Mouse (Mus musculus) heart, embryonic 11.5 days (tissue): ENCODE measurements around the gene Adarb1. TPM values are rescaled to one million over a fixed set of nuclear protein-coding genes. Genes with fewer than 3 reads are reported as not detected.

ENCODE experiments used
- ATAC-seq: fragments of 200-750 bp; cut with Nextera tagmentation; replicated peaks from 2 replicates; pipeline ENCODE4 v1.8.0; 2017; ENCODE audit warnings: moderate library complexity; ENCODE audit not compliant: insufficient number of reproducible peaks, low FRiP score, low TSS enrichment
- H3K27ac ChIP-seq: fragments of 300-500 bp; sonication (generic); 2 replicates; pipeline ENCODE4 v1.5.1; 2014; ENCODE audit warnings: mild to moderate bottlenecking, low read depth, low read length
- H3K27me3 ChIP-seq: fragments of 300-500 bp; sonication (generic); 2 replicates; pipeline ENCODE4 v1.6.1; 2014; ENCODE audit warnings: mild to moderate bottlenecking, low read length, mixed read lengths; ENCODE audit not compliant: control insufficient read depth, insufficient read depth
- H3K36me3 ChIP-seq: fragments of 300-500 bp; sonication (generic); 2 replicates; pipeline ENCODE4 v1.6.1; 2014; ENCODE audit warnings: mild to moderate bottlenecking, low read length, moderate library complexity, mixed read lengths; ENCODE audit not compliant: control insufficient read depth, insufficient read depth
- H3K4me1 ChIP-seq: fragments of 300-500 bp; sonication (generic); 2 replicates; pipeline ENCODE4 v1.6.1; 2014; ENCODE audit warnings: low read length; ENCODE audit not compliant: control insufficient read depth, insufficient read depth
- H3K4me2 ChIP-seq: fragments of 300-500 bp; sonication (generic); 2 replicates; pipeline ENCODE4 v1.6.1; 2014; ENCODE audit warnings: mild to moderate bottlenecking, moderate library complexity
- H3K4me3 ChIP-seq: fragments of 300-500 bp; sonication (generic); 2 replicates; pipeline ENCODE4 v1.5.1; 2014; ENCODE audit warnings: low read depth, low read length
- H3K9ac ChIP-seq: fragments of 300-500 bp; sonication (generic); 2 replicates; pipeline ENCODE4 v1.6.1; 2014; ENCODE audit warnings: mild to moderate bottlenecking, low read depth, low read length, moderate library complexity
- H3K9me3 ChIP-seq: fragments of 300-500 bp; sonication (generic); replicated peaks from 2 replicates; pipeline ENCODE4 v1.6.1; 2016; ENCODE audit warnings: low read length; ENCODE audit not compliant: control insufficient read depth
- WGBS: fragments of 180-500 bp; shearing (Covaris S2); extraction: QIAGEN DNeasy Blood & Tissue Kit; methylation state at CpG from one replicate; pipeline ENCODE4 v1.1.7; 2014; ENCODE audit not compliant: insufficient replicate concordance; 5-methylcytosine and 5-hydroxymethylcytosine counted together
- polyA plus RNA-seq: library from polyadenylated mRNA; unstranded; fragments of >200 nt; fragmentation: Nextera tagmentation; extraction: Ambion mirVana; gene quantifications from 2 replicates; pipeline ENCODE4 v1.2.1, GENCODE M21; 2014

Gene Adarb1
- polyA plus RNA-seq, 1 experiment from 2014 or later, result 8.8 TPM

DNA sequence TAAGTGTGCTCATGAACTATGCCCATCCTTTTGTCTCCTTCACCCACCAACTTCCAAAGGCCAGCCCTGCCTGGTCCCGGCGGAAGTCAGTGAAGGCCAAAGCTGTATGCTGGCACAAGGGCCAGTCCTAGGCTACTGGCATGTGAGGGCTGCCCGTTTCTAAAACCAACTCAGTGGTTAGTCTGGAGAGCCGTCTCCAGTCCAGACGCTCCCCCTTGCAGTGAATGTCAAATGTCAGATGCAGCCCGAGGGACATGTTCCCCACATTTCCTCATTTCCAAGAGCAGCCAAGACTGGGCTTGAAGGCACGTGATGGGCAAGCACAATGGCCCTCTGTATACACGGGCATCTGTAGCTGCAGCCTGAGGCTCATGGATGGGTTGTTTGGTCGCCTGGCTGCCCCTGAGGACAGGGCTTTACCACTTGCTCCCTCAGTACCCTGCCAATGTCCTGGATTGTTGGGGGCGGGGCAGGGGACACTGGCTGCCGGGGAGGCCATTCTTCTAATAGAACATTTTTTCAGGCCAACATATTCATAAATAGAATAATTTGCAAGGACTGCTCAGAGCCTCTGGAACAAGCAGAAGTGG lies 174.4 kb downstream of the Adarb1 start:
- H3K36me3 ChIP-seq, result no peaks in the 10 kb centered on the region
- no peak overlapping the region for H3K4me3 ChIP-seq
- H3K4me2 ChIP-seq, result no peak overlapping the region
- H3K27me3 ChIP-seq, result no peaks in the 10 kb centered on the region; the same call in 1 of the 2 replicates
- H3K4me1 ChIP-seq, result peaks cover 11% of the 10 kb centered on the region; the same call in 1 of the 2 replicates
- no peak for ATAC-seq
- H3K9me3 ChIP-seq, result no peaks in the 10 kb centered on the region
- no peak overlapping the region for H3K27ac ChIP-seq
- WGBS, result 76% methylated on average over 11 of the region's 11 CpGs
- H3K9ac ChIP-seq, result no peak overlapping the region

DNA sequence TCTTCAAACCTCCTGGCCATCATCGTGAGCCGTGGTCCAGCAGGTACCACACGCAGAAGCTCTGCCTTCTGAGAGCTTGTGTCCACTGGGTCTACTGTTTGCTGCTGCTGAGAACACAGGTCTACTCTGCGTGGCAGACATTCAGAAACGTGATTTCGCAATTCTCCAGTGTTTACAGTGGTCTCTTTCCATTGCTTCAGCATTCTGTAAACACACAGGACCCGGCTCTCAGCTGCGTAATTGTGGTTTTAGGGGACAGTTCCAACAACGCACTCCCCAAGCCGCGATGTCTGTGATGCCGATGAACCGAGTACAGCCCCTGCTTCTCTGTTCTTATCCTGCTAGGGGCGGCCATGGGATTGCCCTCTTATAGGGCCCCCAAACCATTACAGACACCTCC lies 175.2 kb downstream of the Adarb1 start:
- no peaks in the 10 kb centered on the region for H3K9me3 ChIP-seq
- H3K27me3 ChIP-seq, result no peaks in the 10 kb centered on the region; the same call in 1 of the 2 replicates
- no peak overlapping the region for H3K4me3 ChIP-seq
- WGBS, result 77% methylated on average over 14 of the region's 14 CpGs
- ATAC-seq, result no peak
- no peak overlapping the region for H3K27ac ChIP-seq
- no peak overlapping the region for H3K9ac ChIP-seq
- no peak overlapping the region for H3K4me2 ChIP-seq
- no peaks in the 10 kb centered on the region for H3K36me3 ChIP-seq
- H3K4me1 ChIP-seq, result peaks cover 12% of the 10 kb centered on the region; the same call in 1 of the 2 replicates

DNA sequence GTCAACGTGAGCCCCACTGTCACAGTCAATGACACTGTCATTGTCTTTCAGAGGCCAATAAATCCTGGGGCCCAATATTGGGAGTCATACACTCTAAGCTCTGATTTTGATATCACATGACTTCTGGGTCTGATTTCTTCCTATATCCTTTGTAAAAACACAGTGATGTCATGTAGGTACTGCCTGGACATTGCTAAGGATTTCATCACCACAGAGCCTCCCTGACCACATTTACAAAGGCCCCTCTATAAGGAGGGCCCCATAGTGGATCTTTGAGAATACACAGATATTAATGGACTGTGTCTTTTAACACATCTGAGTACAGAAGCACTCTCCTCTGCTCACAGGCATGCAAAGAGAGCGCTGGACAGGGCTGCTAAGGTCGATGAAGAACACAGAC lies 175.7 kb downstream of the Adarb1 start:
- H3K27ac ChIP-seq, result no peak overlapping the region
- WGBS, result 63% methylated on average over 3 of the region's 3 CpGs
- H3K4me2 ChIP-seq, result no peak overlapping the region
- no peaks in the 10 kb centered on the region for H3K36me3 ChIP-seq
- no peaks in the 10 kb centered on the region for H3K9me3 ChIP-seq
- peaks cover 9% of the 10 kb centered on the region; the same call in 1 of the 2 replicates for H3K4me1 ChIP-seq
- no peaks in the 10 kb centered on the region; the same call in 1 of the 2 replicates for H3K27me3 ChIP-seq
- no peak overlapping the region for H3K9ac ChIP-seq
- no peak overlapping the region for H3K4me3 ChIP-seq
- no peak for ATAC-seq

DNA sequence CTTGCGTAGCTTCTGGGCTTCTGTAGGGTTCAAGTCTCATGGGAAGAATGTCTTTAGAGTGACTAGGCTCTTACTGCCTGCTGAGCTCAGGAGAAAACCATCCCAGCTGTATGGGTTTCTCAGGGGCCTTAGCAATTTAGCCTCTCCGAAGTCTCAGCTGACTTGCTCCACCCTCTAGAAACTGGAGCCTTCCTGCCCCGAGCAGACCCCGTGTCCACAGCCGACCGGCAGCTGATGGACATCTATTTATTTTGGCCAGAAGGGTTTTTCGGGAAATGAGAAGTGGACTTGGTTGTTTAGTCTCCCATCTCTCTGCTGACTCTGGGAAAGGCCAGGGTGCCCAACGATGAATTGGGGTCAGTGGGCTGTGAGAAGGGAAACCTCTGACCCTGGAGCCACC lies 177.3 kb downstream of the Adarb1 start:
- no peak for ATAC-seq
- H3K27ac ChIP-seq, result no peak overlapping the region

More for the DNA sequence above, 177.3 kb downstream of the Adarb1 start:
- Histone ChIP-seq H3K4me1 (peaks cover 7% of the 10 kb centered on the region; the same call in 1 of the 2 replicates), H3K4me3 (no peak overlapping the region), H3K27me3 (no peaks in the 10 kb centered on the region; the same call in 1 of the 2 replicates), H3K9me3 (no peaks in the 10 kb centered on the region), H3K36me3 (no peaks in the 10 kb centered on the region), H3K9ac (no peak overlapping the region), H3K4me2 (no peak overlapping the region)
- whole genome bisulfite sequencing, result 73% methylated on average over 8 of the region's 8 CpGs

Other genes with a start within 250 kb of the Adarb1 start
- gene Pofut2, start 159.1 kb downstream of the Adarb1 start, polyA plus RNA-seq, result 118 and 133 TPM in 2 replicates
- 26.2 and 28.1 TPM in 2 replicates for gene Fam207a, start 97.5 kb upstream of the Adarb1 start, polyA plus RNA-seq
- gene Itgb2, start 112.0 kb upstream of the Adarb1 start, polyA plus RNA-seq, result 2.3 and 2.4 TPM in 2 replicates
- gene Pttg1ip, start 163.4 kb upstream of the Adarb1 start, polyA plus RNA-seq, result 108 and 113 TPM in 2 replicates
- gene Sumo3, start 187.8 kb upstream of the Adarb1 start, polyA plus RNA-seq, result 165 and 212 TPM in 2 replicates
- not detected in 2 replicates for gene Gm49325, start 187.9 kb upstream of the Adarb1 start, polyA plus RNA-seq
- 38.0 and 42.9 TPM in 2 replicates for gene Ube2g2, start 204.0 kb upstream of the Adarb1 start, polyA plus RNA-seq